Comparison of ENCODE assay signal across 10 mouse cellular contexts in genomic region chr16:55460519-55460918, GRCm38 (mm10).
A peak's percentile ranks its signal among the peaks of the same experiment; 100 is the strongest.
DNase-seq lines count a peak whose midpoint lies in the region; ATAC-seq and TF ChIP-seq lines count a peak whose summit lies in the region.
"Had no signal": no experiment of that assay in that cellular context is flagged by ENCODE, and none has a peak within 500 bp of the region (broad histone marks: within the 10 kb centered on the region; RNA-seq: fewer than 3 reads in every experiment).

No protein-coding gene starts in this region.

- DNase-seq in ES-CJ7 (ENCODE audit: low read depth, low spot score) = peak; percentile 24
- DNase-seq in embryo, embryonic 10 days (ENCODE audit: low spot score) = peak; percentile 69
- DNase-seq in thymus, postnatal 10 days (ENCODE audit: low spot score in 2 of 2) = no peak
- no peak for DNase-seq in urinary bladder, postnatal 25 days (ENCODE audit: low spot score)
- no peak for DNase-seq in cerebellum, adult 18-20 months
- DNase-seq: gastrocnemius, postnatal 25 days had no signal

- H3K4me3 ChIP-seq in intestine, postnatal 0 days (ENCODE audit: low read depth, low read length) = no peak overlapping the region
- H3K4me3 ChIP-seq in intestine, embryonic 15.5 days (replicated peaks) = no peak overlapping the region
- no peak overlapping the region for H3K4me3 ChIP-seq in lung, embryonic 16.5 days (ENCODE audit: low read length)
- H3K4me3 ChIP-seq: limb, embryonic 12.5 days had no signal

- no peaks in the 10 kb centered on the region for H3K9me3 ChIP-seq in intestine, postnatal 0 days (ENCODE audit: control insufficient read depth)
- no peaks in the 10 kb centered on the region for H3K9me3 ChIP-seq in intestine, embryonic 15.5 days
- no peaks in the 10 kb centered on the region for H3K9me3 ChIP-seq in lung, embryonic 16.5 days (ENCODE audit: control insufficient read depth, low read length)
- H3K9me3 ChIP-seq: limb, embryonic 12.5 days had no signal

- no peak overlapping the region for H3K9ac ChIP-seq in intestine, postnatal 0 days (ENCODE audit: low read depth, low read length)
- H3K9ac ChIP-seq in intestine, embryonic 15.5 days = no peak overlapping the region
- H3K9ac ChIP-seq in lung, embryonic 16.5 days (ENCODE audit: low read length) = no peak overlapping the region
- H3K9ac ChIP-seq: limb, embryonic 12.5 days had no signal

- peak; percentile 71 for TF ChIP-seq CTCF in intestine, postnatal 0 days (IDR thresholded peaks at IDR 0.05; ENCODE audit: low read depth)

- no peak overlapping the region for H3K4me2 ChIP-seq in intestine, postnatal 0 days (replicated peaks; ENCODE audit: low read depth)
- H3K4me2 ChIP-seq in intestine, embryonic 15.5 days (replicated peaks) = no peak overlapping the region
- H3K4me2 ChIP-seq in lung, embryonic 16.5 days (ENCODE audit: low read depth, low read length) = no peak overlapping the region
- H3K4me2 ChIP-seq: limb, embryonic 12.5 days had no signal

- H3K4me1 ChIP-seq in intestine, postnatal 0 days (replicated peaks; ENCODE audit: control insufficient read depth, insufficient read depth, low read length) = no peaks in the 10 kb centered on the region
- H3K4me1 ChIP-seq in intestine, embryonic 15.5 days (replicated peaks) = no peaks in the 10 kb centered on the region
- H3K4me1 ChIP-seq in lung, embryonic 16.5 days (replicated peaks; ENCODE audit: control insufficient read depth, insufficient read depth, low read length) = no peaks in the 10 kb centered on the region
- H3K4me1 ChIP-seq: limb, embryonic 12.5 days had no signal

- H3K27ac ChIP-seq in intestine, postnatal 0 days (ENCODE audit: low read depth, low read length) = no peak overlapping the region
- no peak overlapping the region for H3K27ac ChIP-seq in intestine, embryonic 15.5 days
- no peak overlapping the region for H3K27ac ChIP-seq in lung, embryonic 16.5 days (ENCODE audit: low read length)
- H3K27ac ChIP-seq: limb, embryonic 12.5 days had no signal

- ATAC-seq in intestine, postnatal 0 days = no peak
- no peak for ATAC-seq in intestine, embryonic 15.5 days
- 0 out of 2 replicates have a peak, but pooled peaks have one; percentile 54 for ATAC-seq in lung, embryonic 16.5 days (ENCODE audit: low read depth)

- no peaks in the 10 kb centered on the region for H3K36me3 ChIP-seq in intestine, postnatal 0 days (ENCODE audit: control insufficient read depth, insufficient read depth)
- H3K36me3 ChIP-seq in intestine, embryonic 15.5 days = no peaks in the 10 kb centered on the region
- H3K36me3 ChIP-seq in lung, embryonic 16.5 days (ENCODE audit: control insufficient read depth, insufficient read depth, low read length) = no peaks in the 10 kb centered on the region
- H3K36me3 ChIP-seq: limb, embryonic 12.5 days had no signal

- no peaks in the 10 kb centered on the region for H3K27me3 ChIP-seq in intestine, postnatal 0 days (replicated peaks; ENCODE audit: control insufficient read depth, insufficient read depth, low read length)
- H3K27me3 ChIP-seq in intestine, embryonic 15.5 days (replicated peaks) = no peaks in the 10 kb centered on the region
- no peaks in the 10 kb centered on the region for H3K27me3 ChIP-seq in lung, embryonic 16.5 days (ENCODE audit: control insufficient read depth, insufficient read depth, low read depth, low read length)
- H3K27me3 ChIP-seq: limb, embryonic 12.5 days had no signal

Comparison
In these comparisons a context has a peak if more than half of its experiments do, and no peak if none do; other contexts are left out.
1. DNase-seq: peak in ES-CJ7 (single experiment) and embryo, embryonic 10 days (single experiment); none in thymus, postnatal 10 days (0 of 2), urinary bladder, postnatal 25 days (single experiment) and cerebellum, adult 18-20 months (0 of 2).